Mouse (Mus musculus): Measurements from ENCODE around the gene Tex14.

Tex14 gene

GRCm38 (mm10) chr11:87571361-87571950, 166.6 kb downstream of the Tex14 start:
- DNase-seq (ENCODE audit: low spot score), result no peak

GRCm38 (mm10) chr11:87573751-87574150, 168.9 kb downstream of the Tex14 start:
- DNase-seq (ENCODE audit: low spot score), result no peak

- DNase-seq (ENCODE audit: low spot score), result no peak
Observed at GRCm38 (mm10) chr11:87574520-87575180, 169.8 kb downstream of the Tex14 start.

- no peak for DNase-seq (ENCODE audit: low spot score)
Observed at GRCm38 (mm10) chr11:87577601-87578248, 172.9 kb downstream of the Tex14 start.

- DNase-seq (ENCODE audit: low spot score), result peak; percentile 46
Observed at GRCm38 (mm10) chr11:87578249-87578962, 173.5 kb downstream of the Tex14 start.

- DNase-seq (ENCODE audit: low spot score), result no peak
Observed at GRCm38 (mm10) chr11:87578963-87579601, 174.2 kb downstream of the Tex14 start.

GRCm38 (mm10) chr11:87579713-87580112, 174.8 kb downstream of the Tex14 start:
- no peak for DNase-seq (ENCODE audit: low spot score)

GRCm38 (mm10) chr11:87580543-87581085, 175.7 kb downstream of the Tex14 start:
- no peak for DNase-seq (ENCODE audit: low spot score)

GRCm38 (mm10) chr11:87581161-87581865, 176.4 kb downstream of the Tex14 start:
- DNase-seq (ENCODE audit: low spot score), result no peak

- DNase-seq (ENCODE audit: low spot score), result no peak
Observed at GRCm38 (mm10) chr11:87581933-87582710, 177.3 kb downstream of the Tex14 start.

- DNase-seq (ENCODE audit: low spot score), result no peak
Observed at GRCm38 (mm10) chr11:87583291-87584034, 178.6 kb downstream of the Tex14 start.

- DNase-seq (ENCODE audit: low spot score), result no peak
Observed at GRCm38 (mm10) chr11:87584711-87585505, 180.0 kb downstream of the Tex14 start.

- no peak for DNase-seq (ENCODE audit: low spot score)
Observed at GRCm38 (mm10) chr11:87587211-87587874, 182.5 kb downstream of the Tex14 start.

- DNase-seq (ENCODE audit: low spot score), result no peak
Observed at GRCm38 (mm10) chr11:87589605-87590004, 184.7 kb downstream of the Tex14 start.

- DNase-seq (ENCODE audit: low spot score), result peak; percentile 34
Observed at GRCm38 (mm10) chr11:87590841-87591525, 186.1 kb downstream of the Tex14 start.

- peak; percentile 98 for DNase-seq (ENCODE audit: low spot score)
Observed at GRCm38 (mm10) chr11:87591526-87592353, 186.9 kb downstream of the Tex14 start, which contains the start of gene Mtmr4. Mtmr4 (plus strand) TSS chr11:87592162.

GRCm38 (mm10) chr11:87592354-87592695, 187.5 kb downstream of the Tex14 start:
- DNase-seq (ENCODE audit: low spot score), result no peak

All from c-Kit-positive CD71-positive TER-119-positive erythroid progenitor cells, embryonic 14.5 days (primary cell).